Mouse (Mus musculus): Measurements from ENCODE around the gene Tmem52b.
"Not testable (repeated sequence)": the region's sequence is repeated elsewhere in the genome, so short reads cannot be mapped to it uniquely, and the experiment has no call there.

The Tmem52b gene

DNA sequence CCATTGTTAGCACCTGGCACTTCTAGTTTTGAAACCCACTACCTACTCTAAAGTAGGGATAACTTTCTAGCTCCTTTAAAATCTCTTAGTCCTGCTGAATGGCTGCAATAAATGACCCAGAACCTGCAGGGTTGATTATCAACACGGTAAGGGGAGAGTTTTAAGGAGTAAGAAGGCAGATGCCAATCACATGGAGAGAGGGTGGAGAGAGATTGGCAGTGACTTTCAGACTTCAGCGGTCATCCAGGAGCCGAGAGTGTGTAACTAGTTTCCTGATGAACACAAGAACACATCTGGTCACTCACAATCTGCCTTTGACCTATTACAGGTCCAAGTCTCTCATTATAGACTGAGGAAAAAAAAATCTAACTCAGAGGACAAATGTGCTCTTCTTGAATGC lies at the start of gene Tmem52b:
Tmem52b (plus strand) TSS at position 189 of the 400 bp plus-strand sequence.
- DNase-seq (ENCODE audit: low spot score in 2 of 2) = no peak

DNA sequence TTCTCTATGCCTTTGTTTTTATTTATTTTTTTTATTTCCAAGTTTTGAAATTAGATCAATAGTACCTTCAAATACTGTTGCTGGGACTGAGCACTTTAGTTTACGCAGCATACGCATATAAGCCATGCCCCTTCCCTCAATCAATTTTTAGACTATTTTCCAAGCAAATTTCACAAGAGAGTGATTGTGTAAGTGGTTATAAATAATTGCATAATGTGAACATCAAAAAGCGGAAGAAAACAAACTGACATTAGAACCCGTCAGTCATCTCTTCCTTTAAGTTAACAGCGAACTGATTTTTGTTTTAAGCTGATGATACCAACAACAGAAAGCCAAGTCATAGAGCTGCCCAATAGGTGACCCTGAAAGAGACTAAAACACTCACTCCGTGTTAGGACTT lies 41.0 kb upstream of the Tmem52b start:
- no peak for DNase-seq (ENCODE audit: low spot score in 2 of 2)

DNA sequence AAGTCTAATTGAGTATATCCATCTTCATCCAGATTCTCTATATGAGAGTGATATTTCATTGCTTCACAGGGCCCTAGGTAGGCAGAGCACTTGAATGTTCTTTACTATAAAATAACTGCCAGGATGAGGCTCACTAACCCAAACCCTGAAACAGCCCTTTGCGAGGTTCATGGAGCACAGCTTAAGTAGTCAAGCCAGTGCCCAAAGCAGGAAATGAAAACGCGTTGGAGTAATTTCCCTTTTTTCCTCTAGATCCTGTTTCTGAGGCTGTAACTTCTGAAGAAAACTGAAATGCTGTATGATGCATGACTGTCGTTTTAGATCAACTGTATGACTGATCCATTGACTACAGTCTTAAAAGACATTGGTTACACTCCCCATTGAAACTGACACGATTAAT lies 39.7 kb upstream of the Tmem52b start:
- no peak for DNase-seq (ENCODE audit: low spot score in 2 of 2)

DNA sequence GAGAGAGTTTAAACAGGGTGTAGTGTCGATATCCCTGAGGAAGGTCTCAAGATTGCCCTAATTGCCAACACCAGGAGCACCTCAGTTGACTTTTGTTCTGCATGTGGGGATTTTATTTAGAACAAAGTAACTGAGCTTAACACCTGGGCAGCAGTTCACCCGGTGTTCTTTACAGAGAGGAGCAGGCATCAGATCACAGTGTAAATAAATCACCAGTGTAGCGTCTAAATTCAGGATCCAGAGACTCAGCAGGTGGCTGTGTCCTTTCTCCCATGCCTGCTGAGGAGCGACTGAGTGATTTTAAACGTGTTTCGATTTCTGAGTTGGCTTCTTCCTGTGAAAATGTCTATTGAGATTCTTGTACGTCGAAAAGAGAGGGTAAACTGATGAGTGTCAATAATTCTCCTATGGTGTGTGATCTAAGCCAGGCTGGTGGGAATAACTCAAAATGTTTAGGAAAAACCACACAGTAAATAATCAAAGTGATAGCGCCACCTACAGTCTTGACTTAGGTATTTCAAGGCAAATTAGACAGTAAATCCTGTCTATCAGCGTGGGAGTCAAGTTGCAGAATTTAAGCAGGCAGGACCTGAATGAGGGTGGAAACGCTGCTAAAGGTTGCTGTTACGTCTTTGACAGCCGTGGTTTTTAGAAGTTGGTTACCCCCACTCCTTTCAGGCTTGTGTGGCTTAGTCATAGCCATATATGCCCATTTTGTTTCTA lies 35.8 kb upstream of the Tmem52b start:
- no peak for DNase-seq (ENCODE audit: low spot score in 2 of 2)

DNA sequence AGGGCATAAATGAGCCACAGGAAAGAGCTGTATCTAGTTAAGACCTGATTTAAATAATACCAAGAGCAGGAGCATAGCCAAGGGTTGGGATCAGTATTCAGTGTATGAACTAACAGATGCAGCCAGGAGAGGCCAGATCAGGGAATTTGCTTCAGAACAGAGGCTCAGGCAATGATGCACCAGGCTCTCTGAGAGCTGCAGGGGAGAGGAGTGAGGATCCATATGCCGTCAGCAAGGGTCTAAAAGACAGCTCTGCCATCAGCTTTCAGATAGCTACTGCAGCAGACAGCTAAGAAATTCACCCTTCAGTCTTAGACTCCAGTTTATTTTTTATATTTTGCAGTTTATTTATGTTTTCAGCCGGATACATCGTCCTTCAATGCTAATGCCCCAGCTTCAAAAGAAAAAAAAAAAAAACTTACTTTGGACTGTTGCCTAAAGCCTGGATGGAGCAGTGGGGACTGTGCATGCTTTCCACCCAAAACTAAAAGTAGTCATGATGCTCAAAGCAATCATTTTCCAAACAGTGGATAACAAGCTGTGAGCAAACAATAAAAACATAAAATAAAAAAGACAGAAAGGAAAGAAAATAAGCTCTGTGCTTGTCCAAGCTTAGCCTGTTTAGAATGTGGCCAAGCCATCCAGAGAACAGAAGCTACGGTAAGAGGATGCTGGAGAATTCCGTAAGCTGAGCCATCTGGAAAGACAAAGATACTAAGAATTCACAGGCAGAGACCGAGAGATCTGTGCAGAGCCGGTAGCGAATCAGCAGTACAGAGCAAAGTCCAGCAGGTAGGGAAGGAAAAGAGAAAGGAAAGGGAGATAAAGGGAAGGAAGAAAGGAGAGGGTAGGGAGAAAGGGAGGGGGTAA lies 32.0 kb upstream of the Tmem52b start:
- DNase-seq (ENCODE audit: low spot score in 2 of 2) = no peak

DNA sequence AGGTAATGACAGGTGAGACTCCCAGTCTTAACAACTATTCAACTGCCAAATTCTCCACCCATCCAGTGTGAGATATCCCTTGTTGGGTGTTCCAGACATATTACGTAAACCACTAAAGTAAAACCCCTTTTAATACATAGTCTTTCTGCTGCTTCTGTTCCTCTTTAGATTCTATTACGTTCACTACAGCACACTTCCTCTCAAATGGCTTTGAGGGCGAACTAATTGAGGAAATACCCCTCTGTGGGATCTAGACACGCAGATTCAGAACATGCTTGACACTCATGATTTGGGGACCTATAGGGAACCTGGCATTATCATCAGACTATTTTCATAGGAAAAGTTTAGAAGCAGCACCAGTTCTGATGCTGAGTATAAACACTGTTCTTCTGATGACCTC lies 17.4 kb upstream of the Tmem52b start:
- no peak for DNase-seq (ENCODE audit: low spot score in 2 of 2)

DNA sequence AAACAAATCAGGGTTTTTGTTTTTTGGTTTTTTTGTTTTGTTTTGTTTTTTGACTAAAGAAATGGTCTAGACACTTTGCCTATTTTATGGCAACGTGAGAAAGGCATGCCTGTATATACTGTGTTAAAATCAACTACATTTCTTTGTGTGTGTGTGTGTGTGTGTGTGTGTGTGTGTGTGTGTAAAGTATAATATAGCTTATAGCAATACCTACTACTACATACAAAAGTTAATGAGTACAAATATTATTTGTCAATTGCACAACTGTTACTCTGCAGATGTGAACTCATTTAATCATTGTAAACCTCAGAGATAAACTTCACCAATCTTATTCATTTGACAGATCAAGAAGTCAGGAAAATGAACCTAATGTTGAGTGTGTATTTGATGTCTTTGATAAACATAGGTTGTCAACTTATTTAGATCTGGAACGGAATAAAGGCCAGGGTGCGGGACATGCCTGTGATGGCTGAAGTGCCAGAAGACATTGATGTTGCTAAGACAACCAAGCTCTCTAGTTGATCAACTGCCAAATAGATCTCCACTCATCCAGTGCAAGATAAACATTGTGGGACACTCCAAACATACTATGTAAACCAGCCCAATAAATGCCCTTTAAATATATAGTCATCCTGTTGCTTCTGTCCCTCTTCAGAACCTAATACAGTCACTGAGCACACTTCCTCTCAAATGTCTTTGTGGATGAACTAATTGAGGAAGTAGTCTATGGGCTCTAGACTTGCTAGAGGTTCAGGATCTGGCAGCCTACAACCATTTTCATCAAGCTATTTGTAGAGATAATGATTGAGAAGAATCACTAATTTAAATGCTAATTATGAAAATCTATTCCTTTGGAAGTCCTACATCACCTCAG lies 14.8 kb upstream of the Tmem52b start:
- no peak for DNase-seq (ENCODE audit: low spot score in 2 of 2)

DNA sequence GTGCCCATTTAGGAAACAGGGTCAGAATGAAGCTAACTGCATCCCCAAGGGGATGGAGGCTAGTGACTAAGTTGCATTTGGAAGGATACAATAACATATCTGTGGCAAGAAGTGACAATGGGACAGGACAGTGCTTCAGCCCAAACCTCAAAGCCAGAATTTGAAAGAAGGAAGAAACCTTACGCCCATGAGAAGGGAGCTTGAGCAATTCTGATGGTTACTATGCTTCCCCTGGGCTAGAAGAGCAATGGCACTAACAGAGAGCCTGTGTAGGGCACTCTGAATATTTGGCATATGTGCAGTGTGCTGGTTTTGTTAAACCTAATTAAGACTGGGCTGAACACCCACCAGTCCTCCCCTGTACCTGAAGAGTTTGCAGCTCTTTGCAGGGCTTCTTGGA lies 12.8 kb upstream of the Tmem52b start:
- not testable (repeated sequence) for DNase-seq (ENCODE audit: low spot score in 2 of 2)

DNA sequence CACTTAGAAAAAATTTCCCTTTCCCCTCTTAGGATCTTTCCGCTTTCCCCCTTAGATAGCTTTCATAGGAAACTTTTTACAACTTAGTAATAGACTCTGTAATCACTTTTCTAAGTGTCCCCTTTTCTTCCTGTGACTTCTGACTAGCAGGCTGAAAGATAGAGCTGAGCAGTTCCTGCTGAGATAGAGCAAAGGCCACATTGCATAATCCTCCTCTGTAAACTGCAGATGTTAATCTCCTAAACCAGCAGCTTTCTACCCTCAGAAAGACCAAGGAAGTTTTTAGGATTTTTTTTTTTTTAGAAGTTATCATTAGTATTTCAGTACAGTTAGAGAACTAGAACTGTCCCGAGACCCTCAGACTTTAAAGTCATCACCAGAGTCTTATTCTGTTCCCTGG lies 8.9 kb upstream of the Tmem52b start:
- no peak for DNase-seq (ENCODE audit: low spot score in 2 of 2)

DNA sequence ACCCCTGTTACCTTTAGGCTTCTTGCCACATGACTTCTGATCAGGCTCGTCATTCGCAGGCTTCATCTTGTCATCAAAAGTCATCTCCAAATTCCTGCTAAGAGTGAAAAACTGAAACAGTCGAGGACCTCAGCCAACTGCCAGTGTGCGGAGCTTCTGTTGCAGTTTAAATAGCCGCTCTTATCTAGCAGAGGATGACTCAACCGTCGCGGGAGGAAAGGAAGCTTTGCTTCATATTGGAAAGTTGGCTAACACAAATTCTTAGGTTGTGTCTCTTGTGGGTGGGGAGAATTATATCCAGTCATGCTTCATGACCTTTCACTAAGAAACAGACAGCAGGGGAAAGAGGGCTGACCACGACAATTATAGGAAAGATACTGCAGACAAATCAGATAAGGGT lies 5.3 kb upstream of the Tmem52b start, which contains the start of gene Olr1:
Olr1 (minus strand) TSS at position 142 of the 400 bp plus-strand sequence.
- no peak for DNase-seq (ENCODE audit: low spot score in 2 of 2)

DNA sequence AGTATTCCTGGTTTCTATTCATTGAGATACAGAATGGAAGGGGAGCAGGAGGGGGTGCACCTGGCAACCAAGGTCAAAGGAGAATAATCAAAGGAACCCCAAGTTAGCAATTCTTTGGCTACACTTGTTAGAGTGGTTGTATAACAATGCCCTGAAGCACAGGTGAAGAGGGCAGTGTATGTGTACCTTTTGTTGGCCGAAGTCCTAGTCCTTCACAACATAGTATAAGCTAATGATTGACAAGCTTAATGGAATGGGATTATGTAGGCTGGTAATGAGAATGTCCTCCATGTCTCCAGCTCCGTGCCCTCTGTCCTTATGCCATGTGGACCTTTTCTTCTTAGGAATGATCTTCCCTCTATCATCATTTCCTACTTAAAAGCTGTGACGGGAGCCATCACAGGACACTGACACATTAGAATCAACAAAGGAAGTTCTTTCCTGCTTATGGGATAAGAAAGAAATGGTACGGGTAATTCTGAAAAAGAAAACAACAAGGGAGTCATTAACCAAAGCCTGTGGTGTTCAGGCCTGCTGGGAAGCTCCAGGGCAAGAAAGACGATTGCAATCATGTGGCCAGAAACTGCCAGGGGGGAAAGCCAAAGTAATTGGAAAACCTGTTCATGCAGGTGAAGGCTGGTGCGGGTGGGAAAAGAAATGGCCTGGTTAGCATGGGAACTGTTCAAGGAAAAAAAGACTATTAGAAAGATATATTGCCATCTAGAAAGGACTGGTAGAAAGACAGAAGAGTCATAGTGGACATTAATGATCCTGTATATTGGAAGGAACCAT lies 2.0 kb upstream of the Tmem52b start:
- DNase-seq (ENCODE audit: low spot score in 2 of 2) = no peak

DNA sequence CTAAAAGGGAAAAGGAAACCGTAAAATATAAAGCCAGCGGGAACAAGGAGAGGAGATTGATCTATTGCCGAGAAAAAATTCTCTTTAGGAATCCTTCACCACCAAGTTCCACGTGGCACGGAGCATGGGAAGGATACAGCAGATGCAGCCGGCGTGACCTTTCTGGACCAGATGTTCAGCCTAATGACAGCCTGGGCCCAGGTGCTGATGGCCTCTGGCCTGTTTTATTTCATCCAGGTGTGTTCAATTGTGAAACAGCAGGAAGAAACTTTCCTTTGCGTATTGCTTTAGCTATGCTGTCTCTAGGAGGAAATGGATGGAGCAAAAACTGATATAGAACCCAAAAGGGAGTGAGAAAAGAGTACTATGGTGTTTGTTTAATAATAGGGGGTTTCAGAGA lies 513 bp downstream of the Tmem52b start:
- no peak for DNase-seq (ENCODE audit: low spot score in 2 of 2)

DNA sequence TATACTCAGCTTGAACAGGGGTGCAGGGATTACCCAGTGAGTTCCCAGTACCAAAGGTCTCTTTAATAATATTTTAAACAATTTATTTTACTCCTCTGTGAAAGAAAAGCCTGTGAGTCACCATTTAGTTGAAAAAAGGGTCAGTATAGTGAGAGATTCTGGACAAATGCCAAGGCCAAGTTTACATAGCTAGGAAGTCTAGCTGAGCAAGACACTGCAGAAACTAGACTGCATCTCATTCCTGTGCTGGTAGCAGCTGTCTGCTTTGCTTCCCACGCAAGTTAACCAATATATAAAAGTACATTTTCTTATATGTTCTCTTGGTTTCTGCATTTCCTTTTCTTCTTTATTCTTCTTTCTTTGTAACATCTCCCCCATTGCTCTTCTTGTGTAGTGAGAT lies 1.1 kb downstream of the Tmem52b start:
- no peak for DNase-seq (ENCODE audit: low spot score in 2 of 2)

DNA sequence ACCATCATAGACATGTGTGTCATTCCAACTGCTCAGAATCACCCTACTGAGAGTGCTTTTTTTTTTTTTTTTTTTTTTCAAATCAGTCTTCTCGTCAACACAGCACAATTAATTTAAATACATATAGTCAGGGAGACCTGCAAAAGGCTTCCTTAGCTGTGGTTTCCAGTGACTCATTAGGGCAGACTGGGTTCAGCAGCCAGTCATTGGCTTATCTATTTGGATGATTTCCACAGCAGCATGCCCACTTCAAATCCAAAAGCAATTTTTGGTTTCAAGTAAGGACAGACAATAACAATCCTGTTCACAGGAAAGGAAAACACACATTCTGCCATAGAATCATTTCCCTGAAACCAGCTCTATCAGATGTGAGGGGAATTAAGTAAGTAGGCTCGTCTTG lies 2.0 kb downstream of the Tmem52b start:
- no peak for DNase-seq (ENCODE audit: low spot score in 2 of 2)

DNA sequence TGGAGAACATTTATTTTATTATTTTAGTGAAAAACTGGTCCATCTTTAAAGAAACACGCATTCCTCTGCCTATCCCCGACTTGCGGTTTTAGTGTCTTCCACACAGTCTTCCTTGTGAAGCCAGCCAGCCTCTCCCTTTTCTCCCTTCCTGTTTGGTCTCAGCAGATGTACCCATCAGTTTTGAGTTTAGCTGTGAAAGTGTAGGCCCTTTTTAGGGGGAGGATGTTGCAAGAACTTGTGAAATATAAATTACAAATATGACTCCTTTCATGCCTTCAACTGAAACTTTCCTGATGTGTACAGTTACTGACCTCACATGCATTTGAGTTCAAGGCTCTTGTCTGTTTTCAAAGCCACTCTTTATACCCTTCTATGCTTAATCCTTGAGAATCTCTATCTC lies 2.7 kb downstream of the Tmem52b start:
- no peak for DNase-seq (ENCODE audit: low spot score in 2 of 2)

DNA sequence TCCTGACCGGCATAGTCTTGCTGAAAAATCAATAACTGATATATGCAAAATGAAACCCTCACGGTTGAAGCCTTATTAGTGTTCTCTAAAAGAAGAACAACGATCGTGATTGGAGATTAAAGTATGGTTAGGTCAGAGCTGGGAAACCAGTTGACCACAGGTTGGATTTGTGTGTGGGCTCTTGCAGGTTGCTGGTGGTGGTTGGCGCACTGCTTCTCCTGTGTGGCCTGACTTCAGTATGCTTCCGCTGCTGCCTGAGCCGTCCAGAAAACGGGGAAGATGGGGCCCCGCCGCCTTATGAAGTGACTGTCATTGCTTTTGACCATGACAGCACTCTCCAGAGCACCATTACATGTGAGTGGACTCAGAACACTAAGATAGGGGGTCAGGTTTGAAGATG lies 4.0 kb downstream of the Tmem52b start:
- no peak for DNase-seq (ENCODE audit: low spot score in 2 of 2)

DNA sequence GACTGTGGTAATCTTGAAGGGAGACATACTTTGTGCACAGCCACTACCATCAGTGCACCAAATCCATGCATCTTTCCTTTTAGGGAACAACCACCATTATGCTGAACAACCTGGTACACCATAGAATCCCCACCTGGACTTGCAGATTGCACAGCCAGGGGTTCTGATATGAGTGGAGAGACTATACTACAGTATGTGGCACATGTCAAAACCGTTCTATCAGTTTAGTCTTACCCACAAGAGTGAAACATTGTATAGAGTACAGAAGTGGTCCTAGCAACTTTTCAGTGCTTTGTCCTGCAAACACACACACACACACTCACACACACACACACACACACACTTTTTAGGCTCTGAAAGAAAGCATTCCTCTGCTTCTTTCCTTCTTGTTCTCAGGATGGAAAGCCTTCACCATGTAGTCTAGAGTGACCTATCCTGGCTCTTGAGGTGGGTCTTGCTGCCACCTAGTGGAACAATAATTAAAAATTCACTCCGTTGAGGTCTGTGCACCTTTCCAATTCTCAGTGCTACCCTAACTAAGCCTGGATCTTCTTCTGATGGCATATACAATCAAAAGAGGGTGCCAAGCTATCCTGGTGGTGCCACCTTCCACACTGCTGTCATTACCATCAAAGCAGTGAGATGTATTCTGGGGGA lies 5.5 kb downstream of the Tmem52b start:
- no peak for DNase-seq (ENCODE audit: low spot score in 2 of 2)

DNA sequence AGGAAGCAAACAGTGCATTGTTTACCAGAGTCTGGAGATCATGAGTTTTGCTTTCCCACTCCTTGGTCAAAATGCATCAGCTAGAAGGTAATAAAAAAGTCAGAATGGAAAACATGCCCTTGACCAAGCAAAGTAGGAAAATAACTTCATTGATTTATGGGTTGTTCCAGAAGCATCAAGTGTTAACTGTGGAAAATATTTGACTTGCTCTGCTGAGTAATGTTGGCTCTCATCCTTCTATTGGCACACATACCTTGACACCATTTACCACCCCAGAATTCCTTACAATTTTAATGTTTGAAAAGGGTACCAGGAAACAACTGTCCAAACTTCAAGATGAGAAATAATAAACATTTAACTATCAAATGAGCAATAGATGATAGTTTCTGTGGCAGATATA lies 13.7 kb downstream of the Tmem52b start:
- DNase-seq (ENCODE audit: low spot score in 2 of 2) = no peak

DNA sequence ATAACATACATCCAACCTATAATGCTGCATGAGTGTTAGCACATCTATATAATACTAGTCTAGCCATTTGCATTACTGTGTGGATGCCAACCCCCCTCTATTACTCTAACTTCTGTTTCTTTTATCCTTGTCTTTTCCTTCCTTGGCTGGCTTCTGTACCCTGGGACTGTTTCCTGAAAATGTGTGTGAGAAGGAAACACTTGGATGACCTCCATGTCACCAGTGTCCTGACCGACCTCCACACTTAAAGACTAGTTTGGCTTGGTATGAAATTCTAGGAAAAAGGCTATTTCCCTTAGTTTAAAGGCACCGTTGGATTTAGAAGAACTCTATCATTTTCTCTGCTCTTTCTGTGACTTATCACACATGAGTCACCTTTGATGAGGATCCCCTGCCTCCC lies 15.1 kb downstream of the Tmem52b start:
- no peak for DNase-seq (ENCODE audit: low spot score in 2 of 2)

DNA sequence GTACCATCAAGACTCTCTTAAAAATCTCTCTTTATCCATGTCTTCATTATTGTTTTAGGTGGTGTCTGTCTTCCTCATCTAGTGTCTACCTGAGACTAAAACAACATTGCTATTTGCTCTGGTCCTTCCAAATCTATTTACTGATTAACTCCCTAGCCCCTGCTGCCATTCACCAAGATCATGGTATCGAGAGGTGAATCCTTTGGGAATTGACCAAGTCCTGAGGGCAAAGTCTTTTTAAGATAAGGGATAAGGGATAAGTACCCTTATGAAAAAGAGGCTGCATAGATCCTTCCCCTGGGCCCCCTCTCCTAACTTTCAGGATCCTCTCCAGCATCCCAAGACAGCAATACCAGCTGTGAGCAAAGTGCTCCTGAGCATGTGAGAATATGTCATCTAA lies 17.2 kb downstream of the Tmem52b start:
- DNase-seq (ENCODE audit: low spot score in 2 of 2) = no peak

DNA sequence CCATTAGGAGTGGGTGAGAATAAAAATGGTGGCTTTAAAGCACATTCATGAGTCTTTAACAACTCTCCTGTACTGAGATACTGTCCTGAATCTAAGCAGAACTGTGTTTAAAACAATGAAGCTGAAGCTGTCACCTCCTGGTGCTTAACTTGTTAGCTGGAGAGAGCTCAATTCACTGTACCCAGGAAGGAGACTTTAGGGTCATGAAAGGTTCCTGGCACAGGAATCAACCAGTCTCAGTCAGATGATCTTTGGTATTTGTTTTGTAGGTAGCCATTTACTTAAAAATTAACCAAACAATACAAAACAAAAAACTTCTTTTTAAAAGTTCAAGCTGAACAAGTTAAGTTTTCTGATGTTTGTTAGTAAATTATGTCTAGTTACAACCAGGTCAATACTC lies 17.9 kb downstream of the Tmem52b start:
- no peak for DNase-seq (ENCODE audit: low spot score in 2 of 2)
